25 mouse cellular contexts compared by ENCODE assay signal in the genomic region with DNA sequence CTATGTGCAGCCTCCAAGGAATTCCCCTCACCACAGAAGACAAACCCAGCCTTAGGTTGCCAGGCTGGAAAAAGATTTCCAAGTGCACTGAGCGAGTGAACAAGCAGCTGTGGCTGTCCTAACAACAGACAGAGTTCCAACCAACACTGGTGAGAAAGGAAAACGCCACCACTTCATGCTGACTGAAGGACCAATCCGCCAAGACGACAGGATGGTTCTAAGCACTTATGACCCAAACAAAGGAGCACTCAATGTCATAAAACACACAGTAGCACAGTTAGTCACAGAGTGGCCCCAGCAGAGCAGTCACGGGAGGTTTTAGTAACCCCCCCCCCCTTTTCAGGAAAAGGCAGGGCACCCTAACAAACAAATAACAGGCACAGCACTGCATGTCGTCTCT.
"Had no signal": no experiment of that assay in that cellular context is flagged by ENCODE, and none has a peak within 500 bp of the region (broad histone marks: within the 10 kb centered on the region; RNA-seq: fewer than 3 reads in every experiment).

No protein-coding gene starts in this region.

- H3K9ac ChIP-seq: forebrain, postnatal 0 days; heart, embryonic 13.5 days; heart, embryonic 15.5 days; hindbrain, embryonic 13.5 days; hindbrain, embryonic 15.5 days; kidney, embryonic 15.5 days; limb, embryonic 13.5 days; limb, embryonic 15.5 days had no signal

- ATAC-seq: forebrain, postnatal 0 days; hindbrain, postnatal 0 days had no signal

- DNase-seq: forebrain, postnatal 0 days; gastrocnemius, postnatal 14 days; gastrocnemius, postnatal 36 days; heart, adult 11 months; heart, adult 2 months; heart, postnatal 14 days; heart, postnatal 36 days; kidney, adult 11 months; kidney, adult 2 months; kidney, adult 9 months; kidney, postnatal 14 days; kidney, postnatal 36 days; layer of hippocampus, adult 9-11 months; layer of hippocampus, postnatal 36 days; left cerebral cortex, postnatal 4 days had no signal

- H3K4me2 ChIP-seq: heart, embryonic 11.5 days; heart, embryonic 13.5 days; heart, embryonic 15.5 days; hindbrain, embryonic 13.5 days; hindbrain, embryonic 15.5 days; kidney, embryonic 15.5 days; limb, embryonic 13.5 days; limb, embryonic 15.5 days had no signal

- H3K36me3 ChIP-seq: heart, embryonic 15.5 days; hindbrain, embryonic 13.5 days; hindbrain, embryonic 15.5 days; limb, embryonic 13.5 days; limb, embryonic 15.5 days had no signal

- H3K27ac ChIP-seq: heart, adult 2 months; heart, embryonic 13.5 days; heart, embryonic 15.5 days; hindbrain, embryonic 13.5 days; hindbrain, embryonic 15.5 days; hindbrain, postnatal 0 days; kidney, embryonic 15.5 days; kidney, postnatal 0 days; limb, embryonic 13.5 days; limb, embryonic 15.5 days had no signal

- H3K27me3 ChIP-seq: heart, embryonic 13.5 days; heart, embryonic 15.5 days; hindbrain, embryonic 13.5 days; hindbrain, embryonic 15.5 days; kidney, embryonic 15.5 days; limb, embryonic 13.5 days; limb, embryonic 15.5 days had no signal

- H3K4me1 ChIP-seq: heart, embryonic 13.5 days; heart, embryonic 15.5 days; hindbrain, embryonic 13.5 days; hindbrain, embryonic 15.5 days; limb, embryonic 13.5 days; limb, embryonic 15.5 days had no signal

- H3K9me3 ChIP-seq: heart, embryonic 13.5 days; heart, embryonic 15.5 days; hindbrain, embryonic 13.5 days; hindbrain, embryonic 15.5 days; kidney, embryonic 15.5 days; limb, embryonic 13.5 days; limb, embryonic 15.5 days had no signal

- H3K4me3 ChIP-seq: heart, adult 2 months; heart, embryonic 13.5 days; heart, embryonic 15.5 days; hindbrain, embryonic 13.5 days; hindbrain, embryonic 15.5 days; kidney, embryonic 15.5 days; limb, embryonic 13.5 days; limb, embryonic 15.5 days had no signal
